Mouse (Mus musculus): ENCODE data around the gene Glmp. TPM values are rescaled to one million over a fixed set of nuclear protein-coding genes. Genes with fewer than 3 reads are reported as not detected.
"Not testable (repeated sequence)": the region's sequence is repeated elsewhere in the genome, so short reads cannot be mapped to it uniquely, and the experiment has no call there.

The Glmp gene
- total RNA-seq, 1 experiment from 2014 or later = 214 TPM

- not testable (repeated sequence) for DNase-seq
These were observed 53.8 kb downstream of the Glmp start, which contains the start of gene Bglap2 for GRCm38 (mm10) chr3:88378599-88378998. Gene Bglap2 (minus strand): TSS chr3:88378699.

Other genes with a start within 250 kb of the Glmp start
- gene Ttc24, start 246.7 kb upstream of the Glmp start, total RNA-seq (2021) = not detected in 2 replicates
- 4.5 and 5.9 TPM in 2 replicates for gene Iqgap3, start 243.1 kb upstream of the Glmp start, total RNA-seq (2021)
- 104 TPM in 2 replicates for gene Mef2d, start 182.7 kb upstream of the Glmp start, total RNA-seq (2021)
- gene Rhbg, start 70.3 kb upstream of the Glmp start, total RNA-seq (2021) = 4.0 and 4.4 TPM in 2 replicates
- gene Gm38392, start 37.8 kb upstream of the Glmp start, total RNA-seq (2021) = 1.6 and 2.5 TPM in 2 replicates
- gene Tsacc, start 28.0 kb upstream of the Glmp start, total RNA-seq (2021) = 8.9 and 11.3 TPM in 2 replicates
- gene Cct3, start 27.9 kb upstream of the Glmp start, total RNA-seq (2021) = 277 and 284 TPM in 2 replicates
- 6.6 and 7.8 TPM in 2 replicates for gene Tmem79, start 11.1 kb downstream of the Glmp start, total RNA-seq (2021)
- 55.3 and 59.1 TPM in 2 replicates for gene Smg5, start 11.2 kb downstream of the Glmp start, total RNA-seq (2021)
- 1.6 and 1.9 TPM in 2 replicates for gene Paqr6, start 39.6 kb downstream of the Glmp start, total RNA-seq (2021)
- 0.79 and 2.3 TPM in 2 replicates for gene Bglap3, start 47.7 kb downstream of the Glmp start, total RNA-seq (2021)
- 1.0 TPM in 1 of 2 replicates, not detected in the other for gene Bglap2, start 53.7 kb downstream of the Glmp start, total RNA-seq (2021)
- 4.3 TPM in 1 of 2 replicates, not detected in the other for gene Bglap, start 59.4 kb downstream of the Glmp start, total RNA-seq (2021)
- gene Pmf1, start 85.3 kb downstream of the Glmp start, total RNA-seq (2021) = 34.9 and 41.2 TPM in 2 replicates
- gene Slc25a44, start 100.1 kb downstream of the Glmp start, total RNA-seq (2021) = 42.9 and 45.9 TPM in 2 replicates
- gene Sema4a, start 136.2 kb downstream of the Glmp start, total RNA-seq (2021) = 6.0 and 6.2 TPM in 2 replicates
- gene Lmna, start 184.9 kb downstream of the Glmp start, total RNA-seq (2021) = 90.6 and 91.1 TPM in 2 replicates
- gene Mex3a, start 207.4 kb downstream of the Glmp start, total RNA-seq (2021) = 3.3 and 3.5 TPM in 2 replicates
- gene Rab25, start 223.3 kb downstream of the Glmp start, total RNA-seq (2021) = not detected in 2 replicates
- gene Lamtor2, start 228.1 kb downstream of the Glmp start, total RNA-seq (2021) = 148 and 150 TPM in 2 replicates
- gene Ubqln4, start 228.7 kb downstream of the Glmp start, total RNA-seq (2021) = 74.3 and 87.0 TPM in 2 replicates

Measured in adrenal gland, postnatal 25 days (tissue).